Comparison of ENCODE assay signal across 8 mouse cellular contexts in the genomic region with DNA sequence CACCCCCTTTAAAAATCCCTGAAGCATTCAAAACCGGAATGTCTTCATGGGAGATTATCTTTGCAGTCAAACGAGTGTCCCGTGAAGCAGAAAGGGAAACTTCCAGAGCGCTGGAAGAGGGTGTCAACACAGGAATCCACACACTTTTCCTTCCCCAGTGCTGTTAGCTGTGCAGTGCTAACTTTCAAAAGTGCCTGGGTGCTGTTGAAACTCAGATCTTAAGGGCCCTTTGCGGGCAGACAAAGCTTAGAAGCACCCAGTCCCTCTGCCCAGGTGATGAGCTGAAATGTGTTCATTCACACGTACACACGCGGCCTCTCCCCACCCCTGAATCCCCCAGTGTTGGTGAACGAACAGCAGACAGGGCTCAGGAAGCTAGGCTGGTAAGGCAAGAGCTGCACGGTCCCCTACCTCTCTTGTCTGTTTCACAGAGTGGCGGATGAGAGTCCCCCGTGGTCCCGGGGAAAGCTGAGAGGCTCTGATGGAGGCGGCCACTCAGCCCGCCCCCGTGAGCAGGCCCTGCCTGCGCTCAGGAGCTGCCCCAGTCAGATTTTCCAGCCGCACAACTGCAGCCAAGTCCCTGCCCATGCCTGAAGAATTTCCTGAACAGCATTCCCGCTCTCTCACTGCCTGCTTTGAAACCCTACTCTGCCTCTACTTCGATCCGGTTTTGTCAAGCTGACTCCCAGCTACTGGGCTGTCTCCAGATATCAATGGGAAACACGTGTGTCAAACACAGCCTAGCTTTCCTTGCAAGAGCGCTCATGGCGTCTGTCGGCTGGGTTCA.
DNase-seq lines count a peak whose midpoint lies in the region; ATAC-seq lines count a peak whose summit lies in the region.

No protein-coding gene starts in this region.

- no peaks in the 10 kb centered on the region for H3K9me3 ChIP-seq in intestine, embryonic 16.5 days (ENCODE audit: control insufficient read depth, low read length)
- no peaks in the 10 kb centered on the region for H3K9me3 ChIP-seq in limb, embryonic 10.5 days (replicated peaks)
- no peaks in the 10 kb centered on the region for H3K9me3 ChIP-seq in midbrain, embryonic 13.5 days

- H3K4me3 ChIP-seq in intestine, embryonic 16.5 days (ENCODE audit: low read length), result peak overlapping the region; percentile 41
- H3K4me3 ChIP-seq in limb, embryonic 10.5 days, result peak overlapping the region; percentile 54
- peak overlapping the region; percentile 36 for H3K4me3 ChIP-seq in midbrain, embryonic 13.5 days (replicated peaks)

- 0 out of 2 replicates have a peak, but pooled peaks cover 4% of the 10 kb centered on the region for H3K4me1 ChIP-seq in intestine, embryonic 16.5 days (ENCODE audit: control insufficient read depth, insufficient read depth, low read length)
- H3K4me1 ChIP-seq in limb, embryonic 10.5 days, result peaks cover 48% of the 10 kb centered on the region
- H3K4me1 ChIP-seq in midbrain, embryonic 13.5 days (replicated peaks), result peaks cover 10% of the 10 kb centered on the region

- H3K36me3 ChIP-seq in intestine, embryonic 16.5 days (ENCODE audit: control insufficient read depth, insufficient read depth, low read length), result no peaks in the 10 kb centered on the region
- no peaks in the 10 kb centered on the region for H3K36me3 ChIP-seq in limb, embryonic 10.5 days
- H3K36me3 ChIP-seq in midbrain, embryonic 13.5 days, result no peaks in the 10 kb centered on the region

- peak overlapping the region; percentile 62 for H3K9ac ChIP-seq in intestine, embryonic 16.5 days (ENCODE audit: low read depth, low read length)
- peak overlapping the region; percentile 61 for H3K9ac ChIP-seq in midbrain, embryonic 13.5 days (replicated peaks)

- H3K27ac ChIP-seq in intestine, embryonic 16.5 days (ENCODE audit: low read length), result peak overlapping the region; percentile 52
- peak overlapping the region; percentile 96 for H3K27ac ChIP-seq in limb, embryonic 10.5 days
- no peak overlapping the region for H3K27ac ChIP-seq in midbrain, embryonic 13.5 days

- H3K4me2 ChIP-seq in intestine, embryonic 16.5 days (ENCODE audit: low read depth, low read length), result peak overlapping the region; percentile 55
- H3K4me2 ChIP-seq in midbrain, embryonic 13.5 days (replicated peaks), result peak overlapping the region; percentile 64

- WGBS in intestine, embryonic 16.5 days, result 5% methylated on average over 25 of the region's 25 CpGs
- 13% methylated on average over 25 of the region's 25 CpGs for WGBS in limb, embryonic 10.5 days
- WGBS in midbrain, embryonic 13.5 days, result 9% methylated on average over 25 of the region's 25 CpGs

- peak; percentile 73 for DNase-seq in ZHBTc4 (ENCODE audit: low read depth, low spot score)
- peak; percentile 54 for DNase-seq in embryo, embryonic 11.5 days (ENCODE audit: low read depth, low spot score)
- peak; percentile 62 to 78 for DNase-seq in gastrocnemius, postnatal 4 days (ENCODE audit: low spot score in 2 of 2)
- DNase-seq in limb, embryonic 10.5 days (ENCODE audit: low spot score), result peak; percentile 79
- DNase-seq in telencephalon, adult 2 months (ENCODE audit: low read depth, low spot score), result peak; percentile 21

- peak; percentile 89 for ATAC-seq in intestine, embryonic 16.5 days
- ATAC-seq in midbrain, embryonic 13.5 days, result peak; percentile 85
- ATAC-seq in erythroid progenitor cell, adult 5-6 weeks (replicated peaks; ENCODE audit: low FRiP score, poor library complexity, severe bottlenecking), result no peak

- H3K27me3 ChIP-seq in intestine, embryonic 16.5 days (replicated peaks; ENCODE audit: control insufficient read depth, insufficient read depth, low read length), result no peaks in the 10 kb centered on the region
- no peaks in the 10 kb centered on the region for H3K27me3 ChIP-seq in limb, embryonic 10.5 days (ENCODE audit: low read depth, poor library complexity, severe bottlenecking)
- no peaks in the 10 kb centered on the region for H3K27me3 ChIP-seq in midbrain, embryonic 13.5 days

Comparison
In these comparisons a context has a peak if more than half of its experiments do, and no peak if none do; other contexts are left out.
1. DNase-seq: peak in every context shown above with its lines; median percentile 79 in limb, embryonic 10.5 days; 73 in ZHBTc4; 70 in gastrocnemius, postnatal 4 days; 54 in embryo, embryonic 11.5 days; 21 in telencephalon, adult 2 months.